24 mouse cellular contexts compared by ENCODE assay signal in genomic region chr17:71057758-71058157, GRCm38 (mm10).
"Had no signal": no experiment of that assay in that cellular context is flagged by ENCODE, and none has a peak within 500 bp of the region (broad histone marks: within the 10 kb centered on the region; RNA-seq: fewer than 3 reads in every experiment).

No protein-coding gene starts in this region.

- DNase-seq: gastrocnemius, postnatal 14 days; gastrocnemius, postnatal 36 days; heart, adult 2 months; heart, postnatal 14 days; heart, postnatal 36 days; kidney, adult 11 months; kidney, adult 2 months; kidney, adult 9 months; kidney, postnatal 14 days; kidney, postnatal 36 days; layer of hippocampus, adult 9-11 months; layer of hippocampus, postnatal 36 days; left cerebral cortex, postnatal 4 days had no signal

- H3K4me3 ChIP-seq: heart, adult 2 months; heart, embryonic 13.5 days; heart, embryonic 15.5 days; hindbrain, embryonic 15.5 days; kidney, embryonic 15.5 days; limb, embryonic 13.5 days; limb, embryonic 15.5 days; liver, embryonic 12.5 days had no signal

- H3K27me3 ChIP-seq: heart, embryonic 13.5 days; heart, embryonic 15.5 days; hindbrain, embryonic 15.5 days; kidney, embryonic 15.5 days; limb, embryonic 13.5 days; limb, embryonic 15.5 days had no signal

- H3K27ac ChIP-seq: heart, adult 2 months; heart, embryonic 13.5 days; heart, embryonic 15.5 days; hindbrain, embryonic 15.5 days; hindbrain, postnatal 0 days; kidney, embryonic 15.5 days; kidney, postnatal 0 days; limb, embryonic 13.5 days; limb, embryonic 15.5 days; liver, embryonic 12.5 days had no signal

- H3K9me3 ChIP-seq: heart, embryonic 13.5 days; heart, embryonic 15.5 days; hindbrain, embryonic 15.5 days; kidney, embryonic 15.5 days; limb, embryonic 13.5 days; limb, embryonic 15.5 days; liver, embryonic 12.5 days had no signal

- H3K4me2 ChIP-seq: heart, embryonic 11.5 days; heart, embryonic 13.5 days; heart, embryonic 15.5 days; hindbrain, embryonic 15.5 days; kidney, embryonic 15.5 days; limb, embryonic 13.5 days; limb, embryonic 15.5 days; liver, embryonic 12.5 days had no signal

- H3K36me3 ChIP-seq: hindbrain, embryonic 15.5 days; kidney, embryonic 15.5 days; limb, embryonic 13.5 days; limb, embryonic 15.5 days; liver, embryonic 12.5 days had no signal

- ATAC-seq: hindbrain, postnatal 0 days; intestine, embryonic 16.5 days; liver, embryonic 12.5 days had no signal

- H3K9ac ChIP-seq: heart, embryonic 13.5 days; heart, embryonic 15.5 days; hindbrain, embryonic 15.5 days; kidney, embryonic 15.5 days; limb, embryonic 13.5 days; limb, embryonic 15.5 days; liver, embryonic 12.5 days had no signal

- H3K4me1 ChIP-seq: heart, embryonic 15.5 days; limb, embryonic 15.5 days had no signal
